Mouse (Mus musculus): ENCODE results near the gene Wdr41. TPM values are rescaled to one million over a fixed set of nuclear protein-coding genes. Genes with fewer than 3 reads are reported as not detected.

Wdr41 gene
- total RNA-seq, 2 experiments from 2014 or later: 8.9 to 20.8 TPM

- ATAC-seq (replicated peaks; ENCODE audit: low FRiP score, low TSS enrichment, poor library complexity, severe bottlenecking): no peak
Observed at GRCm38 (mm10) chr13:95032127-95032831, 56.1 kb downstream of the Wdr41 start.

- ATAC-seq (replicated peaks; ENCODE audit: low FRiP score, low TSS enrichment, poor library complexity, severe bottlenecking): no peak
Observed at GRCm38 (mm10) chr13:95032973-95033372, 56.8 kb downstream of the Wdr41 start.

- no peak; the same call in 1 of the 2 replicates for ATAC-seq (replicated peaks; ENCODE audit: low FRiP score, low TSS enrichment, poor library complexity, severe bottlenecking)
Observed at GRCm38 (mm10) chr13:95034094-95034493, 58.0 kb downstream of the Wdr41 start.

GRCm38 (mm10) chr13:95034715-95035114 is 58.6 kb downstream of the Wdr41 start:
- ATAC-seq (replicated peaks; ENCODE audit: low FRiP score, low TSS enrichment, poor library complexity, severe bottlenecking): no peak

- no peak for ATAC-seq (replicated peaks; ENCODE audit: low FRiP score, low TSS enrichment, poor library complexity, severe bottlenecking)
Observed at GRCm38 (mm10) chr13:95038200-95038599, 62.1 kb downstream of the Wdr41 start.

GRCm38 (mm10) chr13:95040140-95040738 is 64.1 kb downstream of the Wdr41 start:
- ATAC-seq (replicated peaks; ENCODE audit: low FRiP score, low TSS enrichment, poor library complexity, severe bottlenecking): no peak

GRCm38 (mm10) chr13:95044108-95044507 is 68.0 kb downstream of the Wdr41 start:
- no peak for ATAC-seq (replicated peaks; ENCODE audit: low FRiP score, low TSS enrichment, poor library complexity, severe bottlenecking)

- ATAC-seq (replicated peaks; ENCODE audit: low FRiP score, low TSS enrichment, poor library complexity, severe bottlenecking): no peak
Observed at GRCm38 (mm10) chr13:95050398-95050797, 74.3 kb downstream of the Wdr41 start.

GRCm38 (mm10) chr13:95052421-95052820 is 76.3 kb downstream of the Wdr41 start:
- no peak for ATAC-seq (replicated peaks; ENCODE audit: low FRiP score, low TSS enrichment, poor library complexity, severe bottlenecking)

GRCm38 (mm10) chr13:95055742-95056388 is 79.7 kb downstream of the Wdr41 start:
- ATAC-seq (replicated peaks; ENCODE audit: low FRiP score, low TSS enrichment, poor library complexity, severe bottlenecking): no peak

- ATAC-seq (replicated peaks; ENCODE audit: low FRiP score, low TSS enrichment, poor library complexity, severe bottlenecking): no peak
Observed at GRCm38 (mm10) chr13:95056501-95057280, 80.5 kb downstream of the Wdr41 start.

- ATAC-seq (replicated peaks; ENCODE audit: low FRiP score, low TSS enrichment, poor library complexity, severe bottlenecking): no peak
Observed at GRCm38 (mm10) chr13:95058885-95059284, 82.7 kb downstream of the Wdr41 start.

GRCm38 (mm10) chr13:95063390-95064017 is 87.4 kb downstream of the Wdr41 start:
- 0 out of 2 replicates have a peak, but pooled peaks have one; percentile 44 for ATAC-seq (replicated peaks; ENCODE audit: low FRiP score, low TSS enrichment, poor library complexity, severe bottlenecking)

- ATAC-seq (replicated peaks; ENCODE audit: low FRiP score, low TSS enrichment, poor library complexity, severe bottlenecking): 0 out of 2 replicates have a peak, but pooled peaks have one; percentile 61
Observed at GRCm38 (mm10) chr13:95067854-95068253, 91.7 kb downstream of the Wdr41 start.

- ATAC-seq (replicated peaks; ENCODE audit: low FRiP score, low TSS enrichment, poor library complexity, severe bottlenecking): no peak
Observed at GRCm38 (mm10) chr13:95070268-95070667, 94.1 kb downstream of the Wdr41 start.

Other genes with a start within 250 kb of the Wdr41 start
- gene Tbca, start 187.4 kb upstream of the Wdr41 start, total RNA-seq (2014; fragmentation: Nextera tagmentation): 145 and 230 TPM in 2 replicates
- 158 and 298 TPM in 2 replicates for gene Tbca, start 187.4 kb upstream of the Wdr41 start, total RNA-seq (2017)
- not detected in 2 replicates for gene Otp, start 100.7 kb upstream of the Wdr41 start, total RNA-seq (2014; fragmentation: Nextera tagmentation)
- gene Otp, start 100.7 kb upstream of the Wdr41 start, total RNA-seq (2017): not detected in 2 replicates